Mouse (Mus musculus): Measurements from ENCODE around the gene Itm2b.

GRCm38 (mm10) chr14:73349061-73349670 is 35.9 kb downstream of the Itm2b start:
- no peak for TF ChIP-seq CTCF (IDR thresholded peaks at IDR 0.05; ENCODE audit: low read depth, low read length)
- TF ChIP-seq TAL1 (conservative IDR thresholded peaks at IDR 0.05; ENCODE audit: low read depth, low read length), result no peak
- TF ChIP-seq GATA1 (IDR thresholded peaks at IDR 0.05; ENCODE audit: borderline replicate concordance, low read length), result no peak
- TF ChIP-seq POLR2AphosphoS5 (IDR thresholded peaks at IDR 0.05; ENCODE audit: insufficient replicate concordance, low read depth, low read length), result no peak
